Mouse (Mus musculus): ENCODE measurements at regions not wholly inside any gene's neighbourhood (a gene's known extent, or its start where the extent isn't known, plus 50 kb on each side); places are given as distances from the start of the nearest gene placed in this dataset.

- no peak for DNase-seq (ENCODE audit: low spot score in 2 of 2)
Measured at GRCm38 (mm10) chr4:68648311-68648710, 305.9 kb downstream of the Brinp1 start.

- DNase-seq (ENCODE audit: low spot score in 2 of 2) = no peak
Measured at GRCm38 (mm10) chr4:68633299-68633698, 320.9 kb downstream of the Brinp1 start.

DNA sequence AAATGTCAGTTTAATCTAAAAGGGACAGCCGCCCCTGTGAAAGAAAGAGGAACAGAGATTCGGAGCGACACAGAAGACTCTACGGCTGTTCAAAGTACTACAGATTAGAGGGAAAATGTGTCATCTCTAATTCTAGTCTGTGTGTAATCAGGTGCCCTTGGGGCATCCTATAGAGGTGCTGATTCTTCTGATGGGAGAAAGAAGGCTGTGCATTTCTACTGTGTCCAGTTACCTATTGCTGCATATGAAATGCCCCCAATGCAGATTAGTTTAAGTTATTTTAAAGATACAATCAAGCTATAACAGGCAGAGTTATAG lies 330.2 kb downstream of the Brinp1 start:
- no peak for DNase-seq (ENCODE audit: low spot score in 2 of 2)

GRCm38 (mm10) chr4:68623125-68624024 lies 330.8 kb downstream of the Brinp1 start:
- no peak for DNase-seq (ENCODE audit: low spot score in 2 of 2)

GRCm38 (mm10) chr4:68620585-68620984 lies 333.6 kb downstream of the Brinp1 start:
- no peak for DNase-seq (ENCODE audit: low spot score in 2 of 2)

- DNase-seq (ENCODE audit: low spot score in 2 of 2) = no peak
Measured at GRCm38 (mm10) chr4:68615706-68616397, 338.3 kb downstream of the Brinp1 start.

DNA sequence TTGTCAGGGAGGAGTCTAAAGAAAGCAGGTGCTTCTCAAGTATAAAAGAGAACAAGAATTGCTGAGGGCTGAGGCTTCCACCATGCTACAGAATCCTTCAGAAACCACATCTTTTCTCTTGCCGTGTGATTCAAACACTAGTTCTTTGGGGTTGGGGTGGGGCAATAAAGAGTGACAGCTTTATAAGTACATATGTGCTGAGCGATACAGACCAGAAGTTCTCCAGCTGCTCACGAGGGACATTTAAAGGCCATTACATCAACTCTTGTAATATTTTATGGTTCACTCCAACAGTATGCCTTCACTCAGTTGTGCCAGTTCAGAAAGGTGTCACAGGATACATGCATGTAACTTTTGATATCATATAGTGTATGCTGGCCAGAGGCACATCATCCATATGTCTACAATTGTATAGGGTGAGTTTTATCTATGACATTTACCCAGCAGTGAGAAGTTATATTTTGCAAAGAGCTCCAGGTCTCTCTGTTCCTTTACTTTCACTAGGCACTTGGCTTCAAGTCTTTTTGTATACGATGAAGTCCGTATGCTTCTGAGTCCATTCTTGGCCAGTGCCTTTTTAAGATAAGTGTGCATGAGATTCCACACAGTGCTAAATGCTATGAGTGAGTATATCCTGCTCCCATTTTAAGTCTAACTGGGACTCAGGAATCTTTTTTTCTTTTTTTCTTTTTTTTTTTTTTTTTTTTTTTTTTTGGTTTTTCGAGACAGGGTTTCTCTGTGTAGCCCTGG lies 341.8 kb downstream of the Brinp1 start:
- no peak for DNase-seq (ENCODE audit: low spot score in 2 of 2)

DNA sequence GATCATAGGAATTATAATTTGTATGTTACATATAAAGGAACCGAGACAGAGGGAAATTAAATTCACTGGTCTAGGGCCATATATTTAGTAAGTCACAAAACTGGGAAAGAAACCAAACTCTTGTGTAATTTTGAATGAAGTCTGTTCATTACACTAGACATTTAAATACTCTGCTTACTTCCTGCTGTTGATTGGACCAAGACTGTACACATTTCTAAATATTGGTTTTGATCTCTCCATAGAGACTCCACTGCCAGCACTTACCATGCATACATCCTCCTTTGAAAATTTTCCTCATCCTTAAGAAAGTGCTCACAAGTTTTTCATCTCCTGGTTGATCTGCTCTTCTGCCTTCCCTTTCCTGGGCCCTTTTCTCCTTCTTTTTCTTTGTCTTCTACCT lies 358.9 kb downstream of the Brinp1 start:
- no peak for DNase-seq (ENCODE audit: low spot score in 2 of 2)

DNA sequence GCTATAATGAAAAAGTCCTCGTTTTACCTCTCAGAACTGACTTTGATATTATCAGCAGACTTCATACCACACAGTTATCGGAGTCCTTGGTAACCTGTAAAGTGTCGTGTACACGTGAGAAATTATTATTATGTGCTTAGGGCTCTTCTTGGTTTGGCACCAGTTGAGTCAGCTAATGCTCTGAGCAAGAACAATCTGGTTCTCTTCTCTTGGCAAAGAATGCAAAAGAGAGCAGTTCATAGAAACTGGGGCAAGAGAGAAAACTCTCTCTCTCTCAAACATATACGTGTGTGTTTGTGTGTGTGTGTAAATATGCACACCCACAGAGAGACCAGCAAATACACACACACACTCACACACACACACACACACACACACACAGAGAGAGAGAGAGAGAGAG lies 378.8 kb downstream of the Brinp1 start:
- no peak for DNase-seq (ENCODE audit: low spot score in 2 of 2)

- DNase-seq (ENCODE audit: low spot score in 2 of 2) = no peak
Measured at GRCm38 (mm10) chr4:68574610-68575167, 379.5 kb downstream of the Brinp1 start.

- no peak for DNase-seq (ENCODE audit: low spot score in 2 of 2)
Measured at GRCm38 (mm10) chr4:68573333-68573732, 380.9 kb downstream of the Brinp1 start.

- DNase-seq (ENCODE audit: low spot score in 2 of 2) = no peak
Measured at GRCm38 (mm10) chr4:68572521-68572920, 381.7 kb downstream of the Brinp1 start.

DNA sequence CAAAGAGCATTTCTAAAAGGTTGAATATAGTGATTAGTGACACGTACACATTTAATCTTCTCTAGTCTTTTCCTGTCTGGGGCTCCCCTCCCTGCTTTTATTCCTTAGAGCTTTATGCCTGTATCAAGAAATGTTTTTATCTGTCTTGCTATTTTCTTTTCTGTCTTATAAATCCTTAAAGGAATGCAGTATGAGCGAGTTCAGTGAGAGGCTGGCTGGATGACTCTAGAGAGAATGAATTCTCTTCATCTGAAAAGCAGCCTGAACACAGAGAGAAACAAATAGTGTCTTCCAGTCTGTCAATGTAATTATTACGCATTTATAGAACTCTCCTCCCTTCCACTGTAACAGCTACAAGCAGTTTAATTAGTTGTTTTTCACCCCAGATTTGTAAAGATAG lies 417.9 kb downstream of the Brinp1 start:
- DNase-seq (ENCODE audit: low spot score in 2 of 2) = no peak

DNA sequence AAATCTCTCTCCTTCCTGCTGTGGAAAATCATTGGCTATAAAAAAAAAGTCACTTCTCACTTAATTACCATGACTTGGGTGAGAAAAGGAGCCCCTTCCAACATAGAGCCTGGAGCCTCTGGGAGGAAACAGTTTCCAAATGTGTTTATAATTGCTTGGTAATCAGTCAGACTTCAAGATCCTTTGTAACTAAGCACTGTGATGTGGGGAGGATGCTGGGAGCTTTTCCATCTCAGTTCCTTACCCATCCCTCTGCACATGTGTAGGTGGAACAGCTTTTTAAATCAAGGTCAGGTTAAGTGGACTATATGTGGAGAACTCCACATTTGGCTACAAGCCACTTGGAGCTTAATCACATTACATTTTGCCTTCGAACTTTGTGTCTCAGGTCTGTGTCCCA lies 418.4 kb downstream of the Brinp1 start:
- no peak for DNase-seq (ENCODE audit: low spot score in 2 of 2)

GRCm38 (mm10) chr4:68532056-68532455 lies 422.1 kb downstream of the Brinp1 start:
- no peak for DNase-seq (ENCODE audit: low spot score in 2 of 2)

- no peak for DNase-seq (ENCODE audit: low spot score in 2 of 2)
Measured at GRCm38 (mm10) chr4:68487993-68488392, 466.2 kb downstream of the Brinp1 start.

DNA sequence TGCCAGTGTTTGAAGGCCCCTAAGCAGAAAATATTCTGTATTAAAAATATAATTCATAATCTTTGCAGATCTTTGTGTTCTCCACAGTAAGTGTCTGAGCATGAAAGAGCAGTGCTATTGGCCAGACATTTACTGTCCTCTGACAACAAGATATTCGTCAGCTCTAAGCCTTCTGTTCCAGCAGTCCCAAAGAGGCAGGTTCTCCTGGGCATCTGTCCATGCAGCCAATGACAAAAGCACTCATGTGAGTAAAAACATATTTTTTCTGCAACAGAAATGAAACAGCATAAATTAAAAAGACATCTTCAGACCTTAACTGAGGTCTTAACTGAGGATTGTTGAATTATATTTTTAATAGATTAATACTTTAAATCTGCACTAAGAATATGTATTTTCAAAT lies 467.3 kb downstream of the Brinp1 start:
- no peak for DNase-seq (ENCODE audit: low spot score in 2 of 2)

GRCm38 (mm10) chr4:68461783-68462182 lies 492.4 kb downstream of the Brinp1 start:
- no peak for DNase-seq (ENCODE audit: low spot score in 2 of 2)

DNA sequence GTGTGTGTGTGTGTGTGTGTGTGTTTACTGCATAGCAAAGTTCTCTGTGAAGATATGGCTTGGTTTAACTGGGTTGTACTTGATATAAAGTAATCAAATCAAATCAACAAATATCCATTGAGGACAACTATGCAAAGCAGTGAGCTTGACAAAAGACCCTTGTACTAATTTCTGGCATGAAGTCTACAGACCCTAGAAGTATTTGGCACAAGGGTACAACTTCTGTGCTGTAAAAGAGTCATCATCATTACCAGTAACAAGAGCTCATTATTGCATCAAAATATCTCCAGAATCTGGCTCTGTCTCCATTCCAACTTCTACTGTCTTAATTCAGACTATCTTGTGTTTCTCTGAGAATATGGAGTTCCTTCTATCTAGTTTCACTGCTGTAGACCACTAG lies 538.2 kb downstream of the Brinp1 start:
- DNase-seq (ENCODE audit: low spot score in 2 of 2) = no peak

GRCm38 (mm10) chr4:68410785-68411184 lies 543.4 kb downstream of the Brinp1 start:
- DNase-seq (ENCODE audit: low spot score in 2 of 2) = no peak

- DNase-seq (ENCODE audit: low spot score in 2 of 2) = no peak
Measured at GRCm38 (mm10) chr4:68404364-68404763, 549.8 kb downstream of the Brinp1 start.

DNA sequence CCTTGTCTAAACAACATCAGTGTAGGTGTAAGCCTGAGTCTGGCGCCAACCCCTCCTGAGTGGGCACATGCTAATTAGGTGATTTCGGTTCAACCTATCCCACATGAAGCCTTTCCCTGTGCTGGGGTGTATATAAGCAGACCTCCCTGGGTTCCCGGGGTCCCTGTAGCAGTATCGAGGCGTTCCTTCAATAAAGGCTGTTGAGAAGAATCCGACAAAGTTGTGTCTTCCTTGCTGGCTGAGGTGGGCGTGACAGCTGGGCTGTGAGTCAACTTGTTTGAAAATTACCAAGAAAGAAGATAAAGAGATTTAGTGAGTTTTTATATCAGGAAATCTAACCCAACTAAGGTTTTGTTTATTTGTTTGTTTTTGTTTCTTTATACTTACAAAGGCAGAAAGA lies 567.1 kb downstream of the Brinp1 start:
- peak; percentile 3 to 8 for DNase-seq (ENCODE audit: low spot score in 2 of 2)

All from frontal cortex, postnatal 25 days (tissue).